Mouse (Mus musculus): ENCODE measurements around the gene Acsm4.
"Not testable (repeated sequence)": the region's sequence is repeated elsewhere in the genome, so short reads cannot be mapped to it uniquely, and the experiment has no call there.

Gene Acsm4

GRCm38 (mm10) chr7:119689726-119690125, at the start of gene Acsm4:
Acsm4 (plus strand) TSS chr7:119690026.
- DNase-seq (ENCODE audit: low spot score in 2 of 2) = no peak

GRCm38 (mm10) chr7:119642307-119642706, 47.5 kb upstream of the Acsm4 start:
- no peak for DNase-seq (ENCODE audit: low spot score in 2 of 2)

DNA sequence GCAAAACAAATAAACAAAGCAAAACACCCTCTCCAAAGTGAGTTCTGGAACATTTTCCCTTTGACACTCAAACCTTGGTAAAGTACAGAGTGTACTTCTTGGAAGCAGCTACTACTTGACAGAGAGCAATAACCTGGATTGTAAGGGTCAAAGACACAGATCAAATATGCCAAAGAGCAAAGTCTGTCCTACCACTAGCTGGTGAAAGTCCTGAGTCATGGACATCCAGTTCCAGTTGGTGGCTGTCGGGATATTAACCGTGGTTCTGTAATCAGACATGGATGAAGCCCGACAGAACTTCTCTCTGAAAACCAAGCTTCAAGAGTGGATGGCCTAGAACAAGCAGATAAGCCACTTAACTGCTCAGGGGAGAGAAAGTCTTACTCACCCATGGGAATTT, 21.9 kb upstream of the Acsm4 start:
- no peak for DNase-seq (ENCODE audit: low spot score in 2 of 2)

DNA sequence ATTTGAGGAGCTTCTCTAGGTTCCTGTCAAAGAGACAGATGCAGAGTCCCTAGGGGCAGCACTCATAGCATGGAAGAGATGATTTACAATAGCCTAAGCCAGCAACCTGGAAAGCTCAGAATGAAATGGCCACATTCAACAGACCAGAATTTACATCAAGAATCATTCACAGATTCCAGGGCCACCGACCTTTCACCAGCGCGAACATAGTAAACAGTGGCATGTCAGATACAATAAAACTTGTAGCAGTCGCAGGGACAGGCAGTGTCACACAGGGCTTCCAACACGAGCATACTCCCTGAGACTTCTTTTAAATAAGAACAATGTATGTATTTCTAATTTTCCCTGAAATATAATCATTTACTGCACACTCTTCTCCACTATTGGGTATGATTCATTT, 19.4 kb upstream of the Acsm4 start:
- DNase-seq (ENCODE audit: low spot score in 2 of 2) = no peak

DNA sequence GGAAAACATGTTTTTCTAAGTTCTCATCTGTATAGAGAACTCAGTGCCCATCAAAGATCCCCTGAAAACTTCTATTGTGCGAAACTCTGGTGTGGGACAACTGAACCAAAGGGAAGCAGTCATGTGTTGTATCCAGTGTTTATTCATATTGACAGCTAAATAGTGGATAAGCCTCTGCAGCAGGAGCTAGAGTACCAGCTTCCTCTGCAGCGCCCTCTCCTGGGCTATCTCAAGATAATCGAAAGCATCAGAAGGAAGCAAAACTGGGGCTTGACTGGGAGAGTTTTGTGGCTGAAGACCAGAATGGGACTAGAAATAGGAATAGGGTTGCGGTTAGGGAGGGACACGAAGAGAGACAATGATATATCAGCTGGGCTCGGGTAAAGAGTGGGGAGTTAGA, 18.9 kb upstream of the Acsm4 start:
- DNase-seq (ENCODE audit: low spot score in 2 of 2) = peak in 1 of 2 experiments; percentile 7

DNA sequence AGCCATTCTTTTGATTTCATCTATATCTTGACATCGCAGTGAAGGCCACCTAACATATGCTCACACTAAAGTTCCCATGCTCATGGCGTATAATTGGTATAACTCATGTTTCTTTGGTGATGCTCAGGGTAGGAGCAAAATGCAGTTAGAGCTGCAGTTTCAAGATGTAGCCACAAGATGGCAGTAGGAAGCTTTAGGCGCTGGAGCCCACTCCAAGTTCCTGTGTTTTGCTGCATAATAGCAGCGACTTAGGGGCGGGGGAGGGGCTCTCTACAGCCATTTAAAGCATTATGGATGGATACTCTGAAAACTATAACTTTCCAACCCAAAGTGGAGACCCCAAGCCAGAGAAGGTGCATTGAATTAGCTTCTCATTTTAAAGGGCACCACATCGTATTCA, 16.4 kb upstream of the Acsm4 start:
- peak; percentile 54 to 60 for DNase-seq (ENCODE audit: low spot score in 2 of 2)

- no peak for DNase-seq (ENCODE audit: low spot score in 2 of 2)
These were observed 9.7 kb upstream of the Acsm4 start for GRCm38 (mm10) chr7:119680107-119680506.

DNA sequence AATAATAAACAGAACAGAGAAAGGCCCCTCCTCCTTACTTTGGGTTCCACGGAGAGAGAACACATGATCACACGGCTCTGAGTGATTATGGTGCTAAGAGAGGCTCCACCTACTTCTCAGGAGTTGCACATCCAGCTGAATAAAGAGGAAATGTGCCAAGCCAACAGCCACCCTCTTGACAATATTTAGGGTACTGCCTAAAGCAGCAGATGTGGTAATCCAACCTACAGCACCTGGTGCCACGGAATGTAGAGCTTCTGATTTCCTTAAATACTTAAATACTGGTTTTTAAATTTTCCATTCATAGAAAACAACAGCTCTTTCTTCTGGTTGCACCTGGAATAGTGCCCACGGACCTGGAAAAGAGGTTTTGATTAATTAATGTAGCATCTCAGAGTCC, 7.1 kb upstream of the Acsm4 start:
- DNase-seq (ENCODE audit: low spot score in 2 of 2) = no peak

DNA sequence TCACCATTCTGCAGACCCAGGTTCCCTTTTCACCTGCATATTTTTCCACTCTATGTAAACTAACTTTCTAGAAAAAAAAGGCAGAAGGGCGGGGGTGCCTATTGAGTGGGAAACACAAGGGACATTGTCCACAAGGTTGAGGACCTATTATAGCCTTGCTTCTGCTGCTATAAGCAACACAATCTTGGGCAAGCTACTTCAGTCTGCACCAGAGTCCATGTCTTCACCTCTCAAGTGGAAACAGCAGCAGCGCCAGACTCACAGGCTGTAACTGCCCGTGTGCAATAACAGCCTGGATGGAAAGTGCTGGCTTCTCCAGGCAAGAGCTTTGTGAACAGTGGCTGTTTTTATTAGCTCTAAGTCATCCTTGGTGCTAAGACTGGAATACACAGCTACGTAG, 2.5 kb downstream of the Acsm4 start:
- DNase-seq (ENCODE audit: low spot score in 2 of 2) = no peak

GRCm38 (mm10) chr7:119694926-119695325, 5.1 kb downstream of the Acsm4 start:
- no peak for DNase-seq (ENCODE audit: low spot score in 2 of 2)

- no peak for DNase-seq (ENCODE audit: low spot score in 2 of 2)
These were observed 24.3 kb downstream of the Acsm4 start for GRCm38 (mm10) chr7:119714111-119714510.

GRCm38 (mm10) chr7:119720253-119720946, 30.6 kb downstream of the Acsm4 start, which contains the start of gene Thumpd1:
Thumpd1 (minus strand) TSS chr7:119720798.
- DNase-seq (ENCODE audit: low spot score in 2 of 2) = peak; percentile 98

- DNase-seq (ENCODE audit: low spot score in 2 of 2) = no peak
These were observed 31.1 kb downstream of the Acsm4 start for GRCm38 (mm10) chr7:119720947-119721310.

DNA sequence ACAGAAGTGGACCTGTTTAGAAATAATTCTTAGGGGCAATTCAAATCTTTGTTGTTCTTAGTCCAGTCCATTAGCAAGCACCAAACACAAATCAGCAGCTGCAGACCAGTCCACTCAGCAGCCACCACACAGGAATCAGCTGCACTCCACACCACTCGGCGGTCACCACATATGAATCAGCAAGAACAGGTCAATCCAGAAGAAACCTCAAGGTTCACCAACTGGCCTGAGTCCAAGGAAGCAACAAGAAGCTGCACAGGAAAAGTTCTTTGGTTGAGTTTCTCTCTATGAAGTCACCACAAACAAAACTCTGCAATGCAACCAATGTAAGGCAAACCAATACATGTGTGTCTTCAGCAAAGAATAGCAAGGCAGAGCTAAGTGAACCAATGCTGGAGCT, 37.8 kb downstream of the Acsm4 start:
- no peak for DNase-seq (ENCODE audit: low spot score in 2 of 2)

DNA sequence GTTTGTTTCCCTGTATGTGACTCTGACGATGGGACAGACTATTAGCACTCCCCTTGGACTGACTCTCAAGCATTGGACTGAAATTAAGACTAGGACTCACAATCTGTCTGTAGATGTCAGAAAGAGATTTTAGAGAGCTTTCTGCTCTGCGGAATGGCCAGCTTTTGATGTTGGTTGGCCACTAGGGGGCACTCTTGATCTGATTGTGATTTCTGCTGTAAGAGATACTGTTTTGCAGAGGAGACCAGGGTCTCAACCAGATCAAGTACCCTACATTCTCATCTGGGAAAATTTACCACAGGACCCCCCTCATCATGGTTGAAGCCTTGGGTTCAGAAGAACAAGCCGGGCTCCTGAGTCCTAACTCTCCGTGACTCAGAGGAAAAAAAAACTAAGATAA, 41.4 kb downstream of the Acsm4 start:
- DNase-seq (ENCODE audit: low spot score in 2 of 2) = not testable (repeated sequence)

- DNase-seq (ENCODE audit: low spot score in 2 of 2) = no peak
These were observed 49.1 kb downstream of the Acsm4 start for GRCm38 (mm10) chr7:119738877-119739276.

- not testable (repeated sequence) for DNase-seq (ENCODE audit: low spot score in 2 of 2)
These were observed 50.1 kb downstream of the Acsm4 start for GRCm38 (mm10) chr7:119739798-119740468.

GRCm38 (mm10) chr7:119744321-119744720, 54.5 kb downstream of the Acsm4 start:
- no peak for DNase-seq (ENCODE audit: low spot score in 2 of 2)

DNA sequence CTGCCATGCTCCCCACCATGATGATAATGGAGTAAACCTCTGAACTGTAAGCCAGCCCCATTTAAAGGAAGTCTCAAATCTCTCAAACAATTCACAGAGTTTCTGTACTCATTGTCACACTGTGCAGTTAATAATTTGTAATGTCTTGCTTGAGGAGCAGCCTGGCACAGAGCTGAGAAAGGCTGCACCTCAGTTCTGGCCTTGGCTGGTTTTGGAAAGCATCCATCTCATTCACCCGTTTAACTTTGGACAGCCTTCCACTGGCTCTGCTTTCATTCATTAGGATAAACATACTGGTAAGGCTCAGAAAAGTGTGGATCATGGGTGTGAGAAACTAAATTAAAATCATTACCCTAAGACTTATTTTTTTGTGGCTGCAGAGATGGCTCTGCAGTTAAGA, 56.0 kb downstream of the Acsm4 start:
- no peak for DNase-seq (ENCODE audit: low spot score in 2 of 2)

GRCm38 (mm10) chr7:119748761-119749160, 58.9 kb downstream of the Acsm4 start:
- DNase-seq (ENCODE audit: low spot score in 2 of 2) = no peak

DNA sequence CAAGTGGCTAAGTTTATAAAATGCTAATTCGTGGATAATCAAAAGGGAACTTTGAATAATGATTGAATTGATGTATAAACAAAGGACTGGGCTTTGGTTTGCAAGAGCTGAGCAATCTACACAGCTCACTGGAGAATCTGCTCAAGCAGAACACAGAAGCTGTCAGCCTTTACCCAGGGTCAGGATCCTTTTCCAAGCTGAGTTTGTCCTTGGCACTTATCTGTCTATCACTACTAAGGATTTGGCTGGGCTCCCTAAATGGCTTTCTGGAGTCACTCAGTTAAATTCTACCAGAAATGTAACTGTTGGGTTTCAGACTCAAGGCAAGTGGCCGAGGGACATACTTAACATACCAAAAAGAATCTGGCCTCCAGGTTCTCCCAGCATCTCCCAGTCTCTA, 60.1 kb downstream of the Acsm4 start:
- DNase-seq (ENCODE audit: low spot score in 2 of 2) = no peak

DNA sequence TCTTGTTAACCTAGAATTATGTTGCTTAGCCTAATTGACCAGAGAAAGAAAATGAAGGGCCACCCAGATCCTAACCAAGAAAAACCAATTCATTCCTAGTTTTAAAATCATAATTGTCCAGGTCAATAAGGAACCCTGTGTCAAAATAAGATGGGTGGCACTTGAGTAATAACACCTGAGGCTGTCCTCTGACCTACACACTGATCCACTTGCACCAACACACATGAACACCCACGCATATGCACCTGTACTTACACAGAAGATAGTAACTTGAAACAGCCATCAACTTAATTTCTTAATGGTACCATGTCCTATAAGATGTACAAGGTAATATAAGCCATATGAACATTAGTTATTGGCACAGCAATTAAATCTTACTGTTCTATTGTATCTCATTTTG, 63.9 kb downstream of the Acsm4 start:
- no peak for DNase-seq (ENCODE audit: low spot score in 2 of 2)

DNA sequence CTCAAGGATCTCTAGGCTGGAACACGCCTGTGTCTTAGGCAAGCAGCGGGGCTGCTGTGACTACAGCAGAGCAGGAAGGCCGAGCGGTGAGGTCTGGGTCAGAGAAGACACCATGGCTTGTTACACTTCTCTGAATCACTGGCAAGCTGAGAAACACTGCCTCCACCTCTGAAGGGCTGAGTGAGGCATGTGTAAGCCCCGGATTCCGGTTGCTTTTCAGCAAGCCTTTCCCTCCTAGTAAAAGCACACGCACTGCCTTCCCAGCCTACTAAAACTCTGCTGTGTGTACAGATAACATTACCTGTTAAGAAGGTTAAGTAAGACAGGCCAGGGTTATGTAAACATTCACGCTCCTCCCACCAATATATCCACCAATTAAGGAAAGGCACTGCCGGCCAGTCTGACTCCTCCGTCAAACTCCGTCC, 70.7 kb downstream of the Acsm4 start, which contains the start of gene Acsm3:
Gene Acsm3, plus strand, starts transcription at position 397 of the 425 bp plus-strand sequence.
- no peak for DNase-seq (ENCODE audit: low spot score in 2 of 2)

Measured in right cerebral cortex, adult 2 months (tissue).